Mouse (Mus musculus) cortical plate, adult 2 months (tissue): ENCODE data around the gene Ube4b.

ENCODE experiments used
- CTCF ChIP-seq: fragments of 200-500 bp; IDR thresholded peaks from 2 replicates; pipeline ENCODE4 v1.5.1; 2011; ENCODE audit warnings: mild to moderate bottlenecking, control low read depth, low read length; ENCODE audit not compliant: insufficient read depth; ENCODE audit errors: extremely low read depth
- POLR2A ChIP-seq: fragments of 200-500 bp; IDR thresholded peaks from 2 replicates; pipeline ENCODE4 v1.6.1; 2011; ENCODE audit warnings: mild to moderate bottlenecking, low read length, control low read depth; ENCODE audit not compliant: insufficient read depth; ENCODE audit errors: extremely low read depth

DNA sequence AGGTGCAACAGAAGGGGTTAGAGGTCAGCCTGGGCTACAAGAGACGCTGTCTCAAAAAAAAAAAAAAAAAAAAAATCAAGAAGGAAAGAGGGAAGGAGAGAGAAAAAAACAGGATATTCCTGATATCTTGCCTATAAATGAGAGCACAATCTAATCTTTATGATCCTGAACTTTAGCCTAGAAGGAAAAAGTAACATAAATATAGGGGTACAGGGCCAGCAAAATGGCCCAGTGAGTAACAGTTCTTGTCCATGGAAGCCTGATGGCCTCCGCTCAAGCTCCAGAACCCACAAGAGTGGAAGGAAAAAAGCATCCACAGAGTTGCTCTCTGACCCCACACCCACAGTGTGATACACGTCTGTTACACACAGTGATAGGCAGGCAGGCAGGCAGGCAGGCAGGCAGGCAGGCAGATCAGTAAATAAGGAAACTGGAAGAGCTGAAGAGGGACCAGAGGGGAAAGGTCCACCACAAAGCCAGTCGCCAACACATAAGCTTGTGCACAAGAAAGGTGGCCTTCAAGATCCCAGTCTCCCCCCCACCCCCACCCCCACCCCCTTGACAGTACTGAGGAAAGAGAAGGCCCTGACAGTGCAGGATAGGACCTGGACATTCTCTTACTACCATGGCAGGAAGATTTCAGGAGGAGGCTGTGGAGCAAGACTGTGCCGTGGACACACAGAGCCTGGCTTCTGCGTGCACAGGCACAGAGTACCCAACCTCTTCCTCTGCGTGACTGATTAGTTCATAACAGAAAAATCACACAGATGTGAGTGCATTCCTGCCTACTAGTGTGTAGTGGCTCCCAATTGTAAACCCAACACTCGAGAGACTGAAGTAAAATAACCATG lies 140.0 kb downstream of the Ube4b start:
- TF ChIP-seq POLR2A = no peak
- TF ChIP-seq CTCF = no peak
